Mouse (Mus musculus): ENCODE data around the gene Folr1.
A peak's percentile ranks its signal among the peaks of the same experiment; 100 is the strongest.

The Folr1 gene

DNA sequence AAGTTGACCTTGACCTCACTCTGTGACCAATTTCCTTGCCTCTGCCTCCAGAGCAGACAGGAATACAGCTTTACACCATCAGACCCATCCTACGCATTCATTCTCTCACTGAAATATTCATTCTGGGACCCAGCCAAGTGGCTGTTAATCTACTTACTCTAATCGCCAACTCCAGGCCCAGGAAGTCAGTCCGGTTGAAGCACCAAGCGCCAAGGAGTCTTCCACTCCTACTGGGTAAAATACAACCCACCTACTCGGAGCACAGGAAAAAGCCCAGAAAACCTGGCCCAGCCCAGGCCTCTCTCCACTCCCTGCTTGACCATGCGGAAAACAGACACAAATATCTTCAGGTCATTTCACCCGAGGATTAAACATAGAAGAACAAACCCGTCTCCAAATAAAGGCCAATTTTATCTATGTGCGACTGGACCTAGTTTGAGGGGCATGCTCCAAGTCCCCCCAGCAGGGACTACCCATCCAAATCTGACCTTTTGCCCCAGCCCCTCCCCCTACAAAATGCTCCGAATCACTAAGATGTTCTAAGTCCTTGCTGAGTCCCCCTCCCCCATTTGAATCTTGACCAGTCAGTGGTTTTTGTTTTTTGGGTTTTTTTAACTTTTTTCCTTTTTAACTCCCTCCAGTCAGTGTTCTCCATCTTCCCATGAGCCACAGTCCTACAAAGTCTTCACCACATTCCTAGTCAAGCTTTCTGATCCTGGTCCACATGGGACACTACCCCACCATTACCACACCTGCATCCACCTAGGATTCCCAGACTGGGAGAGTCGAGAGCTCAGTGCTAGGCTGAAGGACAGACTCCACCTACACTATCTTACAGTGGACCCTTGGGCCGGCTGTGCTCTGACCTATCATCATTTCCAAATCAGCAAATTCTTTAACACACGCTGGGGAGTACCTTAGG lies 2.1 kb downstream of the Folr1 start:
- no peak for DNase-seq

- DNase-seq = no peak
Observed at GRCm38 (mm10) chr7:101867482-101867881, 3.1 kb downstream of the Folr1 start.

DNA sequence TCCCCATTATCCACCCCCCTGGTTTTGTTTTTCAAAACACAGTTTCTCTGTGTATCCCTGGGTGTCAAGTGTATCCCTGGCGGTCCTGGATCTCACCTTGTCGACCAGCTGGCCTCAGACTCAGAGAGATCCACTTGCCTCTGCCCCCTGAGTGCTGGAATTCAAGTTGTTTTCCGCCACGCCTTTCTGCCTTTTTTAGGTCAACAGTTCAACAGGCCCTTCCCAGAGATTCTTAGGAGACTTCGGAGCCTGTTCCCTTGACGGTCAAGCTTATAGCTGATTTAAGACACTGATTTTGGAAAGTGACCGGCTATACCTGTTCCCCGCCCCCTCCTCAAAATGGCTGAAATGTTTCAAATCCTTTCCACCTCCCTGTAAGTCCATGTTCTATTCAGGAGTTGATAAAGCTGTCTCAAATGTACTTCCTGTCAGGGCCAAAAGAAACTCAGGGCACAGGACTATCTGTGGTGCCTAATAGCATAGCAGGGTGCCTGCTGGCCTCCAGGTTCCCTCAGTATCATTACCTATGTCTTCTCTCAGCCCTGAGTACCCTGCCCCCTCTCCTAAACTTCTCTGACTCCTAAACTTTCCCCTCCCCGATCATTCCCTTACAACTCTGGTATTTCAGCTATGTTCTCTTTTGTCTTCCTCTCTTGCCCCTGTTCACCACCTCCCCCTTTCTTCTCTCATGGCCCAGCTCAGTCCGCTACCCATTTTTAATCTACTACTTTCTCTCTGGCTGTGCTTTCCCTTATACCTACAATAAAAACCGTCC lies 3.9 kb downstream of the Folr1 start:
- no peak for DNase-seq

- no peak for DNase-seq
Observed at GRCm38 (mm10) chr7:101863415-101863814, 7.2 kb downstream of the Folr1 start, which contains the start of gene Anapc15. Anapc15 (plus strand) TSS chr7:101863715.

GRCm38 (mm10) chr7:101862291-101862690 lies 8.3 kb downstream of the Folr1 start:
- DNase-seq = no peak

DNA sequence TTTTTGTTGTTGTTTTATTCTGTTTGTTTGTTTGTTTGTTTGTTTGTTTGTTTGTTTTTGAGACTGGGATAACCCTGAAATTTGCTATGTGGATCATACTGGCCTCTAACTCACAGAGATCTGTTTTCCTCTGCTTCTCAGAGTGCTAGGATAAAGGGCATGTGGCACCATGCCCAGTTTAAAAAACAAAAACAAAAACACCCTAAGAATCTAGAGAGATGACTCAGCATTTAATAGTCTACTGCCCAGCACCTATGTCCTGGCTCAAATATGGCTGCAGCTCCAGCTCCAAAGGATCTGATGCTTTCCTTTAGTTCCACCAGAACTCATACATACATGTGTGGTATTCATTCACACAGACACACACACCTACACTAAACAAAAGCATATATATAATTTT lies 9.6 kb downstream of the Folr1 start:
- DNase-seq = no peak

GRCm38 (mm10) chr7:101858362-101858761 lies 12.2 kb downstream of the Folr1 start:
- DNase-seq = no peak

DNA sequence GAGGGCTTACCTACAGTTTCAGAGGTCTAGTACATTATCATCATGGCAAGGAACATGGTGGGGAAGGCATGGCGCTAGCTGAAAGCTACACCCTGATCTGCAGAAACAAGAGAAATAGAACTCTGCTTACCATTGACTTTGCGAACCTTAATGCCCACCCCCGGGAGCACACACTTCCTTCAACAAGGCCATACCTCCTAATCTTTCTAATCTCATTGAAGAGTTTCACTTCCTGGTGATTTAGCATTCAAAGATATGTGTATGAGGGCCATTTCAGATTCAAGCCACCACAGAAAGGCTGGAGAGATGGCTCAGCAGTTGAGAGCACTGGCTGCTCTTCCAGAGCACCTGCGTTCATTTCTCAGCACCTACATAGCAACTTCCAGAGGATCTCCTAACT lies 13.5 kb downstream of the Folr1 start, which contains the start of gene Folr2:
Folr2 (minus strand) TSS at position 101 of the 400 bp plus-strand sequence.
- DNase-seq = no peak

DNA sequence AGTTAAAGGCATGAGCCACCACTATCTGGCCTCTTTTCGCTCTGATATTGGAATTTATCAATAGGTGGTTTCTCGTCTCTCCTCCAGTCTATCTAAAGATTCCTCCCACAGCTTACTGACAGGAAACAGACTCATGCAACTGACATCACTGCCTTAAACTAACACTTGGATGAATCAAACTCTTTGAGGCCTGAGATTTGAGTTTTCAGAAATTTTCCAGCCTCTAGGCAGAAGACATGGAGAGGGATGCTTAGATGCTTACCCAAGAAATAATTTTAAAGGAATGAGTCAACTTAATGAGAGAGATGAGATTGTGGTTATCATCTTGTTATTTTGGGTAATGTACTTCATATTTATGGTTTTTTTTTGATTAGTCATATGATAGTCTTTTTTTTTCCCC lies 16.8 kb downstream of the Folr1 start:
- no peak for DNase-seq

DNA sequence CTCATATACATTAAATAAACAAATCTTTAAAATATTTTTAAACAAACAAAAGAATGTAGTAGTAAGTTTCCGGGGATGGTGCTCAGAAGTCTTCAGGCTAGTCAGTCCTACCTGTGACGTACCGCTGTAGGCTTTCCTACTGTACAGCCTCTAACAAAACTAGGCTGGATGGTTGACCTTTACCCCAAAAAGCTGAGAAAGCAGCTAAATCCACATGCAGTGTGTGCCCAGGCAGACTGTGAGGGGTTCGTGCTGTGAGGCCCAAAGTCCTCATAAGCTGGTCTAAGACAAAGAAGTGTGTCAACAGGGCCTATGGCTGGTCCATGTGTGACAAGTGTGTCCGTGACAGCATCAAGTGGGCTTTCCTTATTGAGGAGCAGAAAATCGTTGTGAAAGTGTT lies 17.7 kb downstream of the Folr1 start:
- no peak for DNase-seq

DNA sequence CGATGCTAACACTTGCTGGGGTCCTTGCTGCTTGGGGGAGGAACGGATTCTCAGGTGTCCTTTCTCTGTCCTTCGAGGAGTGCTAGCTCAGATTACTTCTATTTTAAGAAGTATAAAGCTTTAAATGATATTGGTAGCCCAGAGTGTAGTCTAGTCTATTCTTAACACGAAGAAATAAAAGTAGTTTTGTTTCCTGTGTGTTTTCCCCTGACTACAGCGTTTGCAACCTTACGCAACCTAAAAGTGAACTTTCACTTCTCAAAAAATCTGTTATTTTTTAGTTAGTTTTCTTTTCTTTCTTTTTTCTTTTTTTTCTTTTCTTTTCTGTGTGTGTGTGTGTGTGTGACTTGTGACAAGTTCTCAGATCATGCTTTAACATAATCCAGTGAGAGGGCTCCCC lies 18.9 kb downstream of the Folr1 start:
- no peak for DNase-seq

- no peak for DNase-seq
Observed at GRCm38 (mm10) chr7:101847934-101848333, 22.7 kb downstream of the Folr1 start.

- DNase-seq = no peak
Observed at GRCm38 (mm10) chr7:101844186-101844585, 26.4 kb downstream of the Folr1 start.

DNA sequence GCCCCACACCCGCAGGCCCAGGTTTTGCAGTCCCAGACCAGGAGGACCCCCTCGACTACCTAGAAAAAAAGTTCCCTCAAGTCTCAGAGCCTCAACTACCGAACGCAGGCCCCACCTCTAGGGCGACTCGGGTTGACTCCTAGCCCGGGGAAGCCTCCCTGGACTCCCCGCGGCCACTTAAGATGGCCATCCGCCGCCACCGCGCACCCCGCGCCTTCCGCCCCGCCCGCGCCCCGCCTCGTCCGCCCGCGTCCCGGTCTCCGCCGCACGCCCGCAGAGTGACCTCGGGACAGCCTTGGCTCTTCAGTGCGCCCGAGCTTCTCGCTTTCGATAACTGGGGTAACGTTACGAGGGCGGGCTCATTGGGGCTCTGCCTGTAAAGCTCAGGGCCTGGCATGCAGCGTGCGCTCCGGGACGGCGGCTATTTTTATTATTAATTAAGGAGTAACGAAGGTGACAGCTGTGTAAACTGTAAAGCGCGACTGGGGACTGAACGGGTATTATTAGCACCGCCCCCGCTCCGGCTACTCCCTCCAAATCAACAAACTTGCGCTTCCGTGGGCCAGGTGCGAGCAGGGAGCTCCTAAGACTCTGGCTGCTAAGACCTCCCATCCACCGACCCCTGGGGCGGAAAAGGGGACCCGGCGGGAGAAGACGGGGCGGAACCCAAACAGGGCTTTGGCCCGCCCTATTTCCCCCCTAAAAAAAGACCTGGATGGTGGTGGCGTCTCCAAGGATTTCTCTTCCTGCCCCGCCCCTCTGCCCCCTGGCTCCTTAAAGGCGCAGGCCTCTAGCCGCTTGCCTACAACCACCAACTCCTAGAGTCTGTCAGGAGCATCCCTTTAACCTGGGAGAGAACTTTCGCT lies 32.7 kb downstream of the Folr1 start, which contains the start of gene Inppl1:
Inppl1 (minus strand) TSS at position 624 of the 866 bp plus-strand sequence.
- peak; percentile 20 for DNase-seq

- DNase-seq = no peak
Observed at GRCm38 (mm10) chr7:101837154-101837605, 33.4 kb downstream of the Folr1 start.

DNA sequence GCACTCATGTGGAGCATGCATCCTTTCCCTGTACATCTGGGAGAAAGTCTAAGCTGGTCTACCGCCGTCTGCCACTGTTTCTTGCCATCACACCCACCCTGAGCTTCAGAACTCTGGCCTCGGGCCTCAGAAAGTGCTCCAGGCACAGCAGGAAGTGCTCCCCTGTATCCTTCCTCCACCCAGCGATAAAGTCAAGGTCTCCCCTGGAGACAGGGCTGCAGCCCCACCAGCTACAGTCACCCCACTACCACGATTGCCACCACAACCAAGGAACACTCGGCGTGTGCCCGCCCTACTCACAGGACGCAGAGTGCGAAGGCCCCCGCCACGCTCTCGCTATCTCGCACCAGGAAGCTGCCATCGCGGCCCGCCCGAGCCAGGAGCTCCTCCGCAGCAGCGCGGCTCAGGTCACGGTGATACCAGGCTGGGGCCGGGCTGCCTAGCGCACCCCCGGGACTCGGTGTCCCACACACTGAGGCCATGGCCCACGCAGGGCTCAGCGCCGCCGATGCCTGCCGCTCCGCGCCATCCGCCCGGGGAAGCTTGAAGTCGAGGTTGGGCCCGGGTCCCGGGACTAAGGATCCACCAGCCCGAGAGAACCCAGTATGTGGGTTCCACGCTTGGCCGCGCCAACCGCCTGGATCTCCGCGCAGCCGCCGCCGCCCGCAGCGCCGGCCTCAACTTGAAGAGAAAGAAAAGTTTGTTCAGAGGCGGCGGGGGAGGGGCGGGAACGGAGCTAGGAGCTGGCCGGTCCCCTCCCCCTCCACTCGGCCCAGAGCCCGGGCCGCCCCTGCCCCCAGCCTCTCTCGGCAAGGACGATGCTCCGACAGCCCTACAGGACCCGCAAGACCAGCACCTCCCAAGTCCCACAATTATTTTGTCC lies 34.1 kb downstream of the Folr1 start:
- DNase-seq = peak; percentile 69

DNA sequence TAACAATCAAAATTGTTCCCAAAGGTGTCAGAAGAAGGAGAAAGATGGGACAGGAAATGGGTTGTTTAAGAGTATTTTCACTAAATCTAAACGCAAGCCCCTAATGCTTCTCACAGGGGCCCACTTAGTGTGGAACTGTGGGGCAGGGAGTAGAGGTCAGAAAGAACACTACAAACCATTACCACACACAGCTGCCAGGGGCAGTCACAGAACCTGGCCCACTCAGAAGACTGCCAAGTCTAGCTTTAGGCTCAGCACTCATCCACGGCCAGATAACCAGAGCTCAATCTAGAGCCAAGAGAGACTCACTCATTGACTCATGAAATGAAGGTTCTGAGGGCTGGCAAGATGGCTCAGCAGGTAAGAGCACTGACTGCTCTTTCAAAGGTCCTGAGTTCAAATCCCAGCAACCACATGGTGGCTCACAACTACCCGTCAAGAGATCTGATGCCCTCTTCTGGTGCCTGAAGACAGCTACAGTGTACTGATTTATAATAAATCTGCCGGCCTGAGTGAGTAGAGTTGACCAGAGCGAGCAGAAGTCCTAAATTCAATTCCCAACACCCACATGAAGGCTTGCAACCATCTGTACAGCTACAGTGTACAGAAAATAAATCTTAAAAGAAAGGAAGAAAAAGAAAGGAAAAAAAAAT lies 35.0 kb downstream of the Folr1 start:
- DNase-seq = no peak

DNA sequence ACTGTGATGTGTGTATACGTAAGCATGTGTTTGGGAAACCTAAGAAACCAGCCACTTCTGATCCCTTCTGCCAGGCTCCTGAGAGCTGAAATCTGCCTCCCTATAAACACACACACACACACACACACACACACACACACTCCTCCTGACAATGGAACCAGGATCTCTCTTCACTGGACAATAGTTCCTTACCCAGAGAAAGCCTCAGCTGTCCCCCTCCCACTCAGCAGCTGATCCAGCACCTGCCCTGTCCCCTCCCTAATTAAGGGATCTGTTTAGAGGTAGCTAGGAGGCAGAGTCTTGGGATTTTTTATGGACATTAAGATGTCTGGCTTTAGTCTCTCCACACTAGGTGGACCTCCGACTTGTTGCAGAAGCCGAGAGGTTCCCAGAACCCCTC lies 35.7 kb downstream of the Folr1 start:
- no peak for DNase-seq

DNA sequence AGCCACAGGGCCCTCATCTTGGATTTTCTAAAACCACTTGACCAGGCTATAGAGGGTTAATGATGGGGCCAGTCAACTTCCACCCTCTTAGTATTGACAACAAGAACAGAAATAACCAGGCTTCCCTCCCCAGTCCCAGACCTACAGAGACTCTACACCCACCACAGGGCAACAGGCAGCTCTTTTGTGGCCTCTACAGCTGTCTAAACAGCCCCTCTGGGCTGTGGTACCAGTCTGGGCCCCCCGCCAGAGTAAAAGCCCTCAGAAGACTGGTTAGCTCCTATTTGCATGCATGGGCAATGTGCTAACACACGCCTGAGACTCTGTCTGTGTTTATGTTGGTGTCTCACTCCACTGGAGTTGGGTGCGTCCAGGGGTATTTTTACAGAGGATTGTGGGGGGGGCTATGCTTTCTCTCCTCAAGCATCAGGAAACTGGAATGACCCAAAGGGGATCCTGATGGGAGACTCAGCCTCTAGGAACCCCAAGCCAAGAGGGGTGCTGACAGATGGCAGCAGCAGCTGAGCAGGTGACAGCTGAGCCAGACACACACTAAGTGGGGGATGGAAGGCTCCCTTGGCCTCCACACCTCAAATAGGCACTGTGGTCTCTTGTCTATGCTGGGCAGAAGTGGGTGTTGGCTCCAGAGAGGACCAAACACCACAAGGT lies 36.5 kb downstream of the Folr1 start:
- no peak for DNase-seq

GRCm38 (mm10) chr7:101833352-101833751 lies 37.2 kb downstream of the Folr1 start:
- DNase-seq = no peak

All from thymus, postnatal 14 days (tissue).